Mouse (Mus musculus): ENCODE data around the gene Nr1i2. TPM values are rescaled to one million over a fixed set of nuclear protein-coding genes. Genes with fewer than 3 reads are reported as not detected.
A peak's percentile ranks its signal among the peaks of the same experiment; 100 is the strongest.
"Not testable (repeated sequence)": the region's sequence is repeated elsewhere in the genome, so short reads cannot be mapped to it uniquely, and the experiment has no call there.

Gene Nr1i2
- total RNA-seq, 4 experiments from 2014 or later: 0.13 TPM; not detected in 3

DNA sequence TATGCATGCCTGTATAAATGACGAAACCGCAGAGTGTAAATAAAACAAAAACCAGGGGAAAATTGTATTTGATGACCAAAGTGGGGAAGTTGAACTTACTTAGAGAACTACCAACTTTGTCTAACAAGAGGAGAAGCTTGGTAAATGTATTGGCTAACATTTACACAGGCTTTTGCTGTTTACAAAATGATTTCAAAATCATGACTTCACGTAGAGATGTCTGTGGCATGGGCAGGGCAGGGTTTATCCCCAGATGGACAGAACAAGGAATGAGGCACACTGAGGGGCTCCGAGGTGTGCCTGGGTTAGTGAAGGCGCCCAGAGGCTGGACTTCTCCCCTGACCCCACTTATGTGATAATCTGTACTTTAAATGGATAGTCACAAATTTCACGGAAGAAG is 7.3 kb downstream of the Nr1i2 start:
- DNase-seq (ENCODE audit: low spot score in 2 of 2): no peak

DNA sequence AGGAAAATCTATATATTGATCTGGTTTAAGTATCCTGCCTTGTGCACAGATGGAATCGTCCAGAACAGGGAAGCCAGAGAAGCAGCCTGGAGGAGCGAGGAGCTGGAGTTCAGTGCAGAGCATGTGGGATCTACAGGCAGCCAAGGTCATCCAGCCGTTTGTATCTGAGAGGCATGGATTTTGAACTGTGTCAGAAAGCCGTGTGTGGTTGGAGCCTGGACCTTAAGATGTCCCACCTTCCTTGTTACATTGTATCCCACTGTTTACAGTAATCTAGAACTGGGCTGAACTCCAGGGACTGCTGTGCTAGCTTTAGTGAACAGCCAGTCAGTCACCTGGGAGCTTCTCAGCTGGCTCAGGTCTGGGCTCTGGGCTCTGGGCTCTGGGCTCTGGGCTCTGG is 8.1 kb downstream of the Nr1i2 start:
- DNase-seq (ENCODE audit: low spot score in 2 of 2): no peak

DNA sequence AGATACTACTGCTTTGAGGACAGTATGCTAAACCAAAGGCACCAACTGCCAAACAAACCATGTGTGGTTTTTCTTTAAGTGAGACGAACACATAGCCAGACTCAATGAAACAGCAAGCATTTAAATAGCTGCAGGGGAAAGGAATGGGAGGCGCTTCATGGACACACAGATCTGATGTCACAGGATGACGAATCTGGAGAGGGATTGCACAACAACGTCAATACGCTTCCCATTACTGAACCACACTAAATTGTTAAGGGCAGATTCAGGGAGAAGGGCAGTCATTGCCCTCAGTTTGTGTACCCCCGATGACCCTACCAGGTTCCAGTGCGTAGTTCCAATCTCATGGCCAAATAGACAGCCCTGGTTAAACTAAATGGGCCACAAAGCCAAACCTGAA is 8.8 kb downstream of the Nr1i2 start:
- DNase-seq (ENCODE audit: low spot score in 2 of 2): no peak

DNA sequence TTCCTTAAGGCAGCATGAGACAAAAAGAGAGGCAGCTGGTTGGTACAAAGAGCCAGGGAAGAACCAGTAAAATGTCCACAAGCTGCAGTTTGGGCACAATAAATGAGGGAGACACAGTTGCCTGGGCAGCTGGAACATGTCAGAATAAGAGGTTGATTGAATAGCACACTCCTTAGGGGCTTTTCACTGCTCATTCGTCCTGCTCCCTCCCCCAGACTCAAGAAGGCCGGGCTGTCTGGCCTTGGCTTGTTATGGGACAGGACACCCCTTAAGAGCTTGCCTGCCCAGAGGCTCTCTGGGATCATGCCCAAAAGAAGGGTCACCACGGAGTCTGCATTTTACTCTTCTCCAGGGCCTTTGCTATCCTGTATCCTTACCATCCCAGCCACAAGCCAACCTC is 11.3 kb downstream of the Nr1i2 start:
- DNase-seq (ENCODE audit: low spot score in 2 of 2): no peak

DNA sequence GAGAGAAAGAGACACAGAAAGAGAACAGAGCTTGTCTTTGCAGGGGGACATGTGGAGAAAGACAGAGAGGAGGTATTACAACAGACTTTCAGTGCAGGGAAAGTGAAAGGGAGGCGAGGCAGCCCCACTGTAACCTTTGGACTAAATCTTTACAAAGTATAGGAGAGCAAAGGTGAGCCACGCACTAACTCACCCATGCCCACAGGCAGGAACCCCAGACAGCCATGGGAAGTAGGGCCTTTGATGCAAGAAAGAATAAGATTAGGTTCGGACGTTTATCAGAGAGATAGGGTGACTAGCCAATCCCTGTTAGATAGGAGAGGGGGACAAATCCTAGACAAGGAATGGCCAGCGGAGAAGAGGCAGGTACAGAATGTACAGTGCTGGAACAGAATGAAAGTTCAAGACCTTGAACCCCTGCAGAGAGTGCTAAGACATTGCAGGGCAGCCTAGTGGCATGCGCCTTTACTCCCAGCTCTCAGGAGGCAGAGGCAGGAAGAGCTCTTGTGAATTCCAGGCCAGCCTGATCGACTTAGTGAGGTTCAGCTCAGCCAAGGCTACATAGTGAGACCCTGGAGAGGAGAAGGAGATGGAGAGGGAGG is 12.0 kb downstream of the Nr1i2 start:
- no peak for DNase-seq (ENCODE audit: low spot score in 2 of 2)

DNA sequence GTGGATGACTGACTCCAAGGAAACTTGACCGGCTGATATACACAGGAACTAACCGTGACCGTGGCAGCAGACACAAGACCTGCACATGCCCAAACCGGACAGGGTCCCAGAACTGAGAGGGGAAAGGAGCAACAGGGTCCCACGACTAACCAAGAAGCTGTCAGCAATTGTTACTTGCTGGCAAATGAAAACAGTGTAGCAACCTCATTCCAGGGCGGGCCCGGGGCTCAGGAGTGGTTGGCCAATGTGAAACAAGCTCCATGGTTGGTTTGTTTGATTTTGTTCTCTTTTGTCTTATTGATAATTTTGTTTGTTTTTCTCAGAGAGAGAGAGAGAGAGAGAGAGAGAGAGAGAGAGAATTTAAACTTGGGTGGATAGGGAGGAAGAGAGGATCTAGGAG is 13.7 kb downstream of the Nr1i2 start:
- DNase-seq (ENCODE audit: low spot score in 2 of 2): no peak

DNA sequence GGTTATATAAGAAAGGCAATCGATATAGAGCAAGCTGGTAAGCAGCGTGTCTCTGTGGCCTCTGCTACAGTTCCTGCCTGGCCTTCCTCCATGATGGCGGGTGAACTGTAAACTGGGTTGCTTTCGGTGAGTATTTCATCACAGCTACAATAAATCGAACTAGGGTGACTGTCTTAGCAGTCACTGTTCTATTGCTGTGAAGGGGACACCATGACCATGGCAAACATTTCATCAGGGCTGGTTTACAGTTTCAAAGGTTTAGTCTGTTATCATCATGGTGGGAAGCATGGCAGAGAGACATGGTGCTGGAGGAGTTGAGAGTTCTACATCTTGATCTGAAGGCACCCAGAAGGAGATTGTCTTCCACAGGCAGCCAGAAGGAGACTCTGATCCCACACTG is 14.8 kb downstream of the Nr1i2 start:
- DNase-seq (ENCODE audit: low spot score in 2 of 2): no peak

DNA sequence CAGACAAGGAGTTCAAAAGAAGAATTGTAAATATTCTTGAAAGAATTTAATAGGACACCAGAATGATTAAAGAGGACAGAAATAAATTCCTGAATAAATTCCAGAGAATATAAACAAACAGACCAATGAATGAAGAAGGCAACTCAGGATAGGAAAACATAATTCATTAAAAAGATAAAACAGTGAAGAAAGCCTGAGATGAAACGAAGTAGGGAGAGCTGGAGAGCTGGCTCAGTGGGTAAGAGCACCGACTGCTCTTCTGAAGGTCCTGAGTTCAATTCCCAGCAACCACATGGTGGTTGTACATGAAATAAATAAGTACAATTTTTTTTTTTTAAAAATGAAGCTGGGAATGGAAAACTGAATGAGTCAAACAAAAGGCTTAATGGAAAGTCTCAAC is 19.9 kb downstream of the Nr1i2 start:
- DNase-seq (ENCODE audit: low spot score in 2 of 2): no peak

DNA sequence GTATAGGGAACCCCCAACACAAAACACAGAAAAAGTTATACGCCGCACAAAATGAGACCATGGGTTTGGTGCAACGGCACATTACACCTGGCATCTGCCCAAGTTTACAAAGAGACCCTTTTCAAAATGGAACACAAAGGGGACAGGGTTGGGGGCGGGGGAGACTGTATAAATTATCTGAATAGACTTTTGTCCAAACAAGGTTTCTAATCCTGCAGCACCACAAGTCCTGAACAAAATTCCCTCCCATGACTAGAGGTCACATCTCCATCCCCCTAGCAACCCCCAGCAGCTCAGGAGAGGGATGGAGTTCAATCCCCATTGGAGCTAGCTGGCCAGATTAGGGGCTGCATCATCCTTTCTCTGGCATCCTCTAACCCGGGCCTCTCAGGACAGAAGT is 22.1 kb downstream of the Nr1i2 start:
- DNase-seq (ENCODE audit: low spot score in 2 of 2): no peak

DNA sequence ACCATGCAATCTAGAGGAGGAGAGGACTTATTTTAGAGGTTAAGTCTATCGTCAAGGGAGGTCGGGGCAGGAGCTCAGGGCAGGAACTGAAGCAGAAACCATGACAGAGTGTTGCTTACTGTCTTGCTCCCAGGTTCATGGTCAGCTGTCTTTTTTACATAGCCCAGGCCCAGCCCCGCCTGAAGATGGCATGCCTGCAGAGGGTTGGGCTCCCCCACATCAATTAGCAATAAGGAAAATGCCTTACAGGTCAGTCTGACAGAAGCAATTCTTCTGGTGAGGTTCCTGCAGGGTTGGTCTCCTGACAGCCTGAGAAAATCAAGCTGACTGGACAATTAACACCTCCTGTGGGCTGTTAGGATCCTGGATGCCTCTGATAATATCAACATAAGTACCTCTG is 23.0 kb downstream of the Nr1i2 start:
- DNase-seq (ENCODE audit: low spot score in 2 of 2): no peak

DNA sequence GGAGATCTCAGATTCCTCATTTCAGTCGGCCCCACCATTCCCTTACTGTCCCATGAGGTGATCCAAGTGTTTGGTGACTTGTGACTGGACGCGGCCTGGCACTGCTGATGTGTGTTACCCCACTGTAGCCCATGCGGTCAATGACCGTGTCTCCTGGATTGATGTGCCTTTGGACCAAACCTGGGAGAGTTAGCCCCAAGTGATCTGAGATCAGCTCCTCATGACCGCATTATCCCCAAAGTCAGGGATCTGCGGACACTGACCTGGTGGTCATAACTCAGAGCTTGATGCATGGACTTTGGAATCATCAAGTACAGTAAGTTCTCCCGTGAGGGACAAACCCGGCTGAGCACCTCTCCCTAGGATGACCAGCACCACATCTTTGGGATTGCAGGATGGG is 38.7 kb downstream of the Nr1i2 start:
- no peak for DNase-seq (ENCODE audit: low spot score in 2 of 2)

DNA sequence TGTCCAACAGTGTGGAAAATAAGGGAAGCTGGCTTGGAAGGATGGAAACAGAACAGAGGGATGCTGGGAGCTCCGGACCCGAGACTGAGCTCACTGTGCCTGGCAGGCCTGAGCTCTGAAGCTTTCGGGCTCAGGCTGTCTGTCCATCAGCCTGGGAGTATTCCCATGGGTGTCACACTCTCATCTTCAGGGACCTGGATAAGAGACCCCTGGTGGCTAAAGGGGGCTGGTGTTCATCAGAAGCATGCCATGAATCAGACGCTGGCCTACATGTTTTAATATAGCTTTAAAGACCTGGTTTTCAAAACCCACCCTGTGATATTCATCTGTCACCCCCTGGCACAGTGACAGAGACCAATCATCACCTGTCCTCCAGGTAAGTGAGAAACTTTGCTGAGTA is 39.5 kb downstream of the Nr1i2 start:
- no peak for DNase-seq (ENCODE audit: low spot score in 2 of 2)

DNA sequence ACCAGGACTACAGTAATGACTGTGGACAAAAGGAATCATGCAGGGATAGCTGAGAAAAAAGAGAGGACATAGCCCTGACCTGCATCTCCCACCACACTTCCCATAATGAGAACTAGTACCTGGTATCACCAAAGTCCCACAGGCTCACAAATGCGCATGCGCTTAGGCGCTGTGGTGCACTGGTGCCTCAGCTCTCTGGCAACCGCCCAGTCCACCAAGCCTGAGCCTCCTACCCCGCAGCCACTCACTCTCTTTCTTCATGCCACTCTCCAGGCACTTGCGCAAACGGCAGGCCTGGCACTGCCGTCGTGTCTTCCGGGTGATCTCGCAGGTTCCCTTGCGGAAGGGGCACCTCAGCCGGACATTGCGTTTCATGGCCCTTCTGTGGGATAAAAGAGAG is 40.6 kb downstream of the Nr1i2 start:
- no peak for DNase-seq (ENCODE audit: low spot score in 2 of 2)

DNA sequence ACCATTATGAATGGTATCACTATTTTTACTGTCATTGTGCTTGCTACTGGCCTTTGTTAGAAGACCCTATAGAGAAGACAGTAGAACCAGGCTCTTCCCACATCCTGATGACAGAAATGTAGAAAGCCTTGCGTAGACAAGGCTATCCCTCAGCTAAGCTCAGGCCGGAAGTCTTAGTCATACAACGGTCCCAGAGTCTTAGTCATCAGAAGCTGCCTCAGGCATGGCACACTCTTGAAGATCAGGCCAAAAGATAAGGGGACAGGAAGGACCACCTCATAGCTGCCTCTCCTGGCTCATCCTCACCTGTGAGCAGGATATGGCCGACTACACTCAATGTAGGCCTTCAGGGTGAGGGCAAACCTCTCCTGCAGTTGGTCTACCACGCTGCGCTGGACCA is 44.2 kb downstream of the Nr1i2 start:
- no peak for DNase-seq (ENCODE audit: low spot score in 2 of 2)

DNA sequence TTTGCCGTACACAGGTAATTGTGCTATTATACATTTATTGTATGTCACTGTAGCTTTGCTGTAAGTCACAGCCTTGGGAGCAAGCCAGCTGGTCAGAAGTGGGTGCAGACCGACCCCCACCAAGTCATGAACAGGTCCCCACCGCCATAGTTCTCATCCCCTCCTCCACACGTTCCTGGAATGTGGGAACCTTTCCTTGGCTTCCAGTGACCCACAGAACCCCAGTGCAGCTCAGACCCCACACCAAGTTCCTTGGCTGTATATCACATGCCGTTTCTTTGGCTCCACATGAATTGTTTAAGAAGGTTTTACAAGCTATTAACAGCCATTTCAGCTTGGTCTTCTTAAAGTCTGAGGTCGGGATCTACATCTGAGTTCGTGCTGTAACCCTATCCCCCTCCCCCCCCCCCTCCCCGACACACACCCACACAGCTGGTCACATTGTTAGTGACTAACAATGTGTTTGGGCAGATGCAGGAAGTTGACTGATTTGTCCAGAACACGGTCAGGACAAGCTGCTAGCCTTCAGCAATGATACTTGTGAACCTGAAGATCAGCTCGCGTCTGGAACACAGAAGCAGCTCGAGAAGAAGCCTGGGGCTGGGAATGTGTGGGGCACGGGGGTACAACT is 46.2 kb downstream of the Nr1i2 start:
- no peak for DNase-seq (ENCODE audit: low spot score in 2 of 2)

DNA sequence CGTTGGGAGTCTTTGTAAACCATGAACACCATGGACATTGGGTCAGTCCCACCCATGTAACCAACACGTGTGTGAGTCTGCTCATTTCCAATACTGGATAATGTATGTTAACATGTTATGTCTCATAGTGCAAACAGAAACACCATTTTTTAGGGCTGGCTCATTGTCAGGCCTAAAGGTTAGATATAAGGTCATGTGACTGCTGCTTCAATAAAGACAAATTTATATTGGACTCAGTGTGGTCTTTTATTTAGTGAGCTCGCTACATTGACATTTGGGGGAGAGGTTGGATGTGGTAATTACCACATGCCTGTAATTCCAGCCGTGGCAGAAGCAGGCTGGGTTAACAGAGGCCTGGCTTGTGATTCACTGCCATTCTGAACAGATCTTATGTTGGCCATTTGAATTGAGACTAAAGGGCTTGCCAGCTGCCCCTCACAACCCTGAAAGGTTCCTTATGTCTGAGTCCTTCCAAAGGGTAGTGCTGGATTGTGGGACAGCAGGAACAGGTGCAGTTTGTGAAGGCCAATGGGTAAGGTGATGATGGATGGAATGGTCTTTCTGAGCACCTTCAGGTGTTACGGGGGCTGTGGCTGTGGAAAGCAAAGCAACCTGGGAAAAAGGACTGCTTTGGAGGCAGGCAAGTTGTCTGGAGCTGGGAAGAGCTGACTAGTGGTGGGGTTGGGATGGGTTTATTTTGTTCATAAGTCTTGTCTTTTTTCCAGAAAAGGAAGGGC is 48.6 kb downstream of the Nr1i2 start:
- no peak for DNase-seq (ENCODE audit: low spot score in 2 of 2)

DNA sequence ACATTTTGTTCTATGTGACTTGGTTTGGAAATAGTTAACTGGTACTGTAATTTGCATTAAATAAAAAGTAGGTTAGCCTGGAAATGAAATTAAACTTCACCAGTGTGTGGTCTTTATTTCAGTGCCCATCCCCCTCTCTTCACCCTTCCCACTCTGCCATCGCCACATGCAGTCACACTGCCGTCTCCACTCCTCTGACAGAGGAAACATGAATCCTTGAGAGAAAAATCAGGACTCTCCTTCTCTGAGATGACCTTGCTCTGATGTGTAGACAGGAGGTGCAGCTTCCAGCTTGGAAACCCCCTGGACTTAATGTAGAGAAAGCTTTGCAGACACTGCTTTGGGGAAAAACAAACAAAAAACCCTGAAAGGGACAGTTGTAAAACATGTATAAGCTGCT is 49.2 kb downstream of the Nr1i2 start:
- no peak for DNase-seq (ENCODE audit: low spot score in 2 of 2)

DNA sequence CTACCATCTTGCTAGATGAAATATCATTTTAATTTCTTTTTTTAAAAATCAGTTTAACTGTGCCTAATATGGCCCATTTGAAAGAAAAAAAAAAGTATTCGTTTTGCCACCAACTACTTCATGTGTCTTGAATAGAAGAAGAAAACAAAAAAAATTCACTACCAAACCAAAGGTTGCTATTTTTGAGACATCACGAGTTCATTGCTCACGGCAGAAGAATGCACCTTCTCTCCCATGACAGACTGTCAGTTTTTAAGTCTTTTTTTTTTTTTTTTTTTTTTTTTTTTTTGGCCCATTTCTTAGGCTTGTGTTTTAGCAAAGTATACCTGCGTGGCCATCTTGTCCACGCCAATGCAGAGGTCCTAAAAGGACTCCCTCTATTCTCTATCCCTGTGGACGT is 50.5 kb downstream of the Nr1i2 start:
- no peak for DNase-seq (ENCODE audit: low spot score in 2 of 2)

DNA sequence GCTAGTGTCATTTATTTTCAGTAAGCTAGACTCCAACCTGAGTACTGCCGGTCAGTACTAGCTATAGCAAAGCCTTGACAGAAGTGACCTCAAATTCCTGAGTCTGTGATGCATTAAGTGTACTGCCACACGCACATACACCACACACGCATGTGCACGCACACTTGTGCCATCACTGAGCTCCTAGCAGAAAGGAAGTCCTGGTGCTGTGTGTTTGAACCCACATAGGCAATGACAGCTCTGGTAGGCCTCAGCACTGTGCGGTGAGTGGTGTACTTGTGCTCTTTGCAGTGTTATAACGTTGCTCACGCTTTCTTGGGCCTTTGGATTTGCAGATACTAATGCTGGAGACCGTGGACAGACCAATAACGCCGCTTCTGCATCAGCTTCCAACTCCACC is 54.5 kb downstream of the Nr1i2 start:
- DNase-seq (ENCODE audit: low spot score in 2 of 2): no peak

DNA sequence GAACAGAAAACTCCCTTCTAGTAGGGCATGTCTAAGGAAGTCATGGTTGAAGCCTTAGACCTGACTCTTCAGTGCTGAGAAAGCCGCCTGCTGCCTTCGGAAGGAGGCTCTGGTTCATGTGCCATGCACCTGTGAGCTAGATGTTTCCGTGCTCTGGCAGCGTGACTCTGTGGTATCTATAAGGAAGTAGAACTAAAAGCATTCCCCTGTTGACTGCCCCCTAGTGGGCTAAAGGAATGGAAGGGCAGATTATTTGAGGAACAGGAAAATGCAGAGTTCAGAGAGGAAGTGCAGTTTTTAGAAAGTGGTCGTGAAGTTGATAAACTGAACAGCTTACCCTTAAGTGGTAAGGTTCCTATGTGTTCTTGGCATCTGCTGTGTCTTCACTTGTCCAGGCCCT is 54.9 kb downstream of the Nr1i2 start:
- peak in 1 of 2 experiments; percentile 23 for DNase-seq (ENCODE audit: low spot score in 2 of 2)

DNA sequence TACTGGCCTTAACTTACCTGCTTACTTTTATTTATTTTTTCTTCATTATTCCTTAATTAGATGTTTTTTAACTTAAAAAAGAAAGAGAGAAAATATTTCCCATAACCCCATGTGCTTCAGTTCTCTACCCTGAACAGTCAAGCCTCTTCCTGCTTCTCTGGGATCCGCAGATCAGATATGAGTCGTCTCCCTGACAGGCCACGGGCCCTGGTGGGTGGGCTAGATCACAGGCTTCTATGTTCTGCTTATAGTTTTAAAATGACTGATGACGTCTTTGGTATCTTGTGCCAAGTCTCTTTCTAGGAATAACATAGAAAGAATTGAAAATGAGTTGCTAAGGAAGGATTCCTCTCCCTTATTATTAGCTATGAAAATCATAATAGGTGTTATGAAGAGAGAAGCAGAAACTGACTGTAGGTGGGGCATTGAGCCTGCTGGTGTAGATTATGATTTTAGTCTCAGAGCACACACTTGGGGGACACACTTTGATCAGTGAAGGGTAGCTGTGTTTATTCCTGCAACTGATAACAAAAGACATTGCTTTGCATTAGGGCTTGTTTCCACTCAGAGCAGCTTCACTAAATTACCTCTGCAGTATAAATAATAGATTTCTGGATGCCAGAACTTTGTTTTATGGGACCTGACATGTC is 57.6 kb downstream of the Nr1i2 start:
- DNase-seq (ENCODE audit: low spot score in 2 of 2): no peak

DNA sequence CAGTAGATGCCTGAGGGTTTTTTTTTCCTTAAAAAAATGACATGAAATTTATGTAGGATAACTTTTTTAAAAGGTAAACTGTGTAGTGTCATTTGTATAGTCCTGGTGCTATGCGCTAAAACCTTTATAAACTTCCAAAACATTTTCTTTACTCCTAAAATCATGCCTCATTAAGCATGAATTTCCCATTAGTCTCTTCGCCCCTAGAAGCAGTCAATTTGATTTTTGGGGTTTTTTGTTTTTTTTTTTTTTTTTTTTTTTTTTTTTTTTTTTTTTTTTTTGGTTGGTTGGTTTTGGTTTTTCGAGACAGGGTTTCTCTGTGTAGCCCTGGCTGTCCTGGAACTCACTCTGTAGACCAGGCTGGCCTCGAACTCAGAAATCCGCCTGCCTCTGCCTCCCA is 72.1 kb downstream of the Nr1i2 start:
- not testable (repeated sequence) for DNase-seq (ENCODE audit: low spot score in 2 of 2)

DNA sequence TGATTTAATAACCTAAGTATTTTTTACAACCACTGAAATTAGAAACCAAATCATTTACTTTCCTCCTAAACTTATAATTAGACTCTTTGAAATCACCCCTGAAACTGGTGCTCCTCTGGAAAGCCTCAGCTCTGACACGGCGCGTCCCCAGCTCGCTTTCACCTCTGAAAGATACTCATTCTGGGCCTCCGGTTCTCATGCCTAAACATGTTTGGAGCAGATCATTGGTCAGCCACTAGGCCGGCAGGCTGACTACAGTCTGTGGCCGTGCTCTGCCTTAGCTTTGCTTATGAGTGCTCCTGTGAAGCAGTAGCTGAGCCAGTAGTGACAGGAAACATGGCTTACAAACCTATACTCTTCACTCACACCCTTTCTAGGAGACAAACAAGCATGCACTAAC is 89.4 kb downstream of the Nr1i2 start:
- DNase-seq (ENCODE audit: low spot score in 2 of 2): no peak

All from left cerebral cortex, adult 8-10 months (tissue).